Mouse (Mus musculus): ENCODE results near the gene Ralbp1. TPM values are rescaled to one million over a fixed set of nuclear protein-coding genes. Genes with fewer than 3 reads are reported as not detected.

Gene Ralbp1
- total and polyA plus RNA-seq, 2 experiments from 2014 or later: 42.0 to 50.0 TPM

DNA sequence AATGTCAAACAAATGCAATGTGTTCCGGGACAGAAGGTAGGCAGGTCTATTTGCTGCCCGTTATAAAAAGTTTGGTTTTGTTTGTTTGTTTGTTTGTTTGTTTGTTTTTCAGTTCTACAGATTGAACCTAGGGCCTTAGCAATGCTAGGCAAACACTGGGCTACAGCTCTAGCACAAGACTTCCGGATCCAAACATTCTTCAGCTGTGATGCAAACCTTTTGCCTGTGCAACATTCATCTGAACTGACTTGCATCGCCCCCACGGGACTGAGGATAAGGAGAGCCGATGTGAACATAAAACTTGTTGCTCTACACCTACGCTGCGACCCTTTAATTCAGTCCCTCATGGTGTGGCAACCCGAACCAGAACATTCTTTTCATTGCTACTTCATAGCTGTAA is 973 bp upstream of the Ralbp1 start:
- peak overlapping the region; percentile 96; the same call in 1 of the 2 replicates for H3K4me3 ChIP-seq (ENCODE audit: low read depth, low read length)
- DNase-seq (ENCODE audit: low spot score): no peak
- H3K36me3 ChIP-seq (ENCODE audit: insufficient read depth, low read length): no peaks in the 10 kb centered on the region
- peak overlapping the region; percentile 87 for H3K27ac ChIP-seq (ENCODE audit: low read depth, low read length)
- H3K4me1 ChIP-seq (ENCODE audit: insufficient read depth, low read length): peaks cover 10% of the 10 kb centered on the region; the same call in 1 of the 2 replicates
- H3K9me3 ChIP-seq (ENCODE audit: low read length): no peaks in the 10 kb centered on the region
- H3K9ac ChIP-seq (replicated peaks; ENCODE audit: low read length, poor library complexity, severe bottlenecking): peak overlapping the region; percentile 62; the same call in 1 of the 2 replicates
- H3K4me2 ChIP-seq (ENCODE audit: low read depth, low read length, poor library complexity, severe bottlenecking): peak overlapping the region; percentile 73
- ATAC-seq (ENCODE audit: low FRiP score): no peak
- WGBS: 81% methylated on average over 9 of the region's 9 CpGs
- H3K27me3 ChIP-seq (ENCODE audit: insufficient read depth, low read length): no peaks in the 10 kb centered on the region
- TF ChIP-seq CTCF (IDR thresholded peaks at IDR 0.05): no peak

DNA sequence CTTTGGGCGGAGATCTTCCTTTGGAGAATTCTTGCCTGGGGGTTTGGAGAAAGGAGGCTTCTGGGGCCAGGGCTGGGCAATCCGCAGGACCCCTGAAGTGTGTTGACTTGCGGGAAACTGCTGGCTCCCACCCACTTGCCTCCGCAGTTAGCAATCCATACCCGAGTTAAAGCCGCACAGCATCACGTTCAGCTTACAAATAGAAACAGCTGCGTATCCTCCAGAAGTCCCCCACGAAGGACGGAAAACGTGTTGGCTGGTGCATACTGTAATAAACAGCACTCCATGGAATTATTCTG is 251 bp downstream of the Ralbp1 start:
- H3K9ac ChIP-seq (replicated peaks; ENCODE audit: low read length, poor library complexity, severe bottlenecking): peak overlapping the region; percentile 62

GRCm38 (mm10) chr17:65884691-65885397 is 754 bp downstream of the Ralbp1 start:
- Histone ChIP-seq H3K27ac (ENCODE audit: low read depth, low read length) (peak overlapping the region; percentile 87), H3K4me1 (ENCODE audit: insufficient read depth, low read length) (peaks cover 10% of the 10 kb centered on the region; the same call in 1 of the 2 replicates), H3K4me3 (ENCODE audit: low read depth, low read length) (peak overlapping the region; percentile 96), H3K4me2 (ENCODE audit: low read depth, low read length, poor library complexity, severe bottlenecking) (peak overlapping the region; percentile 79), H3K9ac (replicated peaks; ENCODE audit: low read length, poor library complexity, severe bottlenecking) (peak overlapping the region; percentile 85), H3K27me3 (ENCODE audit: insufficient read depth, low read length) (no peaks in the 10 kb centered on the region), H3K9me3 (ENCODE audit: low read length) (no peaks in the 10 kb centered on the region), H3K36me3 (ENCODE audit: insufficient read depth, low read length) (no peaks in the 10 kb centered on the region)
- peak; percentile 99 for ATAC-seq (ENCODE audit: low FRiP score)
- peak; percentile 27 for TF ChIP-seq CTCF (IDR thresholded peaks at IDR 0.05)
- DNase-seq (ENCODE audit: low spot score): peak; percentile 100
- WGBS: under 1% methylated on average over 63 of the region's 67 CpGs

More for the DNA sequence above, 251 bp downstream of the Ralbp1 start:
- Histone ChIP-seq H3K4me2 (ENCODE audit: low read depth, low read length, poor library complexity, severe bottlenecking) (peak overlapping the region; percentile 73), H3K27me3 (ENCODE audit: insufficient read depth, low read length) (no peaks in the 10 kb centered on the region), H3K9me3 (ENCODE audit: low read length) (no peaks in the 10 kb centered on the region), H3K27ac (ENCODE audit: low read depth, low read length) (peak overlapping the region; percentile 87), H3K36me3 (ENCODE audit: insufficient read depth, low read length) (no peaks in the 10 kb centered on the region), H3K4me3 (ENCODE audit: low read depth, low read length) (peak overlapping the region; percentile 96), H3K4me1 (ENCODE audit: insufficient read depth, low read length) (peaks cover 10% of the 10 kb centered on the region; the same call in 1 of the 2 replicates)
- WGBS: 0% methylated on average over 11 of the region's 11 CpGs
- ATAC-seq (ENCODE audit: low FRiP score) (no peak), DNase-seq (ENCODE audit: low spot score) (no peak)
- no peak for TF ChIP-seq CTCF (IDR thresholded peaks at IDR 0.05)

DNA sequence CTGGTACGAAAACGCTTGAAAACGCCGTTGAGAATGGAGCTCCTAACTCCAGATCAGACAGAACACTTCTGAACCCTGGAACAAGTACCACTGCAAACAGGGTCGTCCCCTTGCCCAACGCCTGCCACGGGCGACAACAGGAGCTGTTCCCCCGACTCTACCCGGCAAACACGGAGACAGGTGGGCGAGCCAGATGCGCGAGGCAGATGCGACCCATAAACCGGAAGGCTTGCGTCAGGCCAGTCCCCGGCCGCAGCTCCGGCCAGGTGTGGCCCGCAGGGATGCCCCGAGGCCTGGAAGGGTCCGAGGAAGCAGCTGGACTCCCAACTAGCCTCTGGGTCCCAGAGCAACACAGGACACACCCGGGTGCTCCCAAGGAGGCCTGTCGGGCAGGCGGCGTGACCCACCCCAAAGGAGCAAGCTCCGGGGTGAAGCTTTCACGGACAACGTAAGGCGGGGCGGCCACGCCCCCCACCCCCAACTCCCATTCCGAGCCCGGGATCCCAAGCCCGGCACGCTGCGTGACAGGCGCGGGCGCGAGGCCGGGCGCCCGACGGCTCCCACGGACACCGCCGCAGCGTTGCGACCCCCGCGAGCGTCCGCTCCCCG is 1.4 kb downstream of the Ralbp1 start:
- Histone ChIP-seq H3K27me3 (ENCODE audit: insufficient read depth, low read length) (no peaks in the 10 kb centered on the region), H3K27ac (ENCODE audit: low read depth, low read length) (peak overlapping the region; percentile 87), H3K9me3 (ENCODE audit: low read length) (no peaks in the 10 kb centered on the region), H3K4me3 (ENCODE audit: low read depth, low read length) (peak overlapping the region; percentile 96), H3K4me2 (ENCODE audit: low read depth, low read length, poor library complexity, severe bottlenecking) (peak overlapping the region; percentile 79), H3K9ac (replicated peaks; ENCODE audit: low read length, poor library complexity, severe bottlenecking) (peak overlapping the region; percentile 85), H3K4me1 (ENCODE audit: insufficient read depth, low read length) (peaks cover 10% of the 10 kb centered on the region; the same call in 1 of the 2 replicates), H3K36me3 (ENCODE audit: insufficient read depth, low read length) (no peaks in the 10 kb centered on the region)
- DNase-seq (ENCODE audit: low spot score): peak; percentile 43
- WGBS: under 1% methylated on average over 47 of the region's 56 CpGs
- no peak for TF ChIP-seq CTCF (IDR thresholded peaks at IDR 0.05)
- ATAC-seq (ENCODE audit: low FRiP score): peak; percentile 21

DNA sequence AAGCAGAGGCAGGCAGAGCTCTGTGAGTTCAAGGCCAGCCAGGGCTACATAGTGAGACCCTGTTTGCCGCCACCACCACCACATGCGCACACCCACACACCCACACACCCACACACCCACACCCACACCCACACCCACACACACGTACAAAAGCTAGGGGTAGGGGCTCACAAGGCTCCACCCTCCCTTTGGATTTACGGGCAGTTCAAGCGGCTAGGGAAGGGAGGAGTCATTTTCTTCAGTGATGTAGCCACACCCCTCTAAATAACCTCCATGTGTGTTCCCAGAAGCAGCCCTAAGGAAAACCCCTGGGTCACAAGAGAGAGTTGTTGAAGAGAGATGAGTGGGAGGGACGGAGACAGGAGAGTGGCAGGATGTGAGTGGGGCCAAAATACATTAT is 8.6 kb downstream of the Ralbp1 start:
- TF ChIP-seq CTCF (IDR thresholded peaks at IDR 0.05): no peak
- Histone ChIP-seq H3K36me3 (ENCODE audit: insufficient read depth, low read length) (no peaks in the 10 kb centered on the region), H3K27me3 (ENCODE audit: insufficient read depth, low read length) (no peaks in the 10 kb centered on the region), H3K4me2 (ENCODE audit: low read depth, low read length, poor library complexity, severe bottlenecking) (no peak overlapping the region), H3K9ac (replicated peaks; ENCODE audit: low read length, poor library complexity, severe bottlenecking) (no peak overlapping the region), H3K9me3 (ENCODE audit: low read length) (no peaks in the 10 kb centered on the region), H3K4me3 (ENCODE audit: low read depth, low read length) (no peak overlapping the region), H3K27ac (ENCODE audit: low read depth, low read length) (no peak overlapping the region), H3K4me1 (ENCODE audit: insufficient read depth, low read length) (peaks cover 5% of the 10 kb centered on the region)
- DNase-seq (ENCODE audit: low spot score): no peak
- no peak for ATAC-seq (ENCODE audit: low FRiP score)
- 76% methylated on average over 6 of the region's 6 CpGs for WGBS

DNA sequence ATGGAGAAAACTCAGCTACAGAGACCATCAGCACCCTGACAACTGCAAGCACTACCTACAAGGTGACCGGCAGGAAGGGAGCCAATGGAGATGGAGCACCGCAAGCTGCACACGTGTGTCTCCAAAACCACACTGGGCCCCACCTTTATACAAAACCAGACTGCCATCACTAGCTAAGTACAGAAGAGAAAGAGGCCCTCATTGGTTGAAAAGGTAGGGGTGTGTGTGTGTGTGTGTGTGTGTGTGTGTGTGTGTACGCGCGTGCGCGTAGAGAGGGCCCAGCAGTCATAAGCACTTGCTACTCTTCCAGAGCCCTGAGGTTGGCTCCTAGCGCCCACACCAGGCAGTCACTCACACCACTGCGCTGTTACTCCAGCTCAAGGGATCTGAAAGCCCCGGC is 11.8 kb downstream of the Ralbp1 start:
- DNase-seq (ENCODE audit: low spot score): no peak
- ATAC-seq (ENCODE audit: low FRiP score): peak; percentile 18; the same call in 1 of the 2 replicates
- H3K27ac ChIP-seq (ENCODE audit: low read depth, low read length): no peak overlapping the region
- H3K9me3 ChIP-seq (ENCODE audit: low read length): no peaks in the 10 kb centered on the region
- no peak overlapping the region for H3K4me3 ChIP-seq (ENCODE audit: low read depth, low read length)
- H3K36me3 ChIP-seq (ENCODE audit: insufficient read depth, low read length): no peaks in the 10 kb centered on the region
- H3K9ac ChIP-seq (replicated peaks; ENCODE audit: low read length, poor library complexity, severe bottlenecking): no peak overlapping the region
- H3K27me3 ChIP-seq (ENCODE audit: insufficient read depth, low read length): no peaks in the 10 kb centered on the region
- WGBS: 91% methylated on average over 11 of the region's 11 CpGs
- peaks cover 5% of the 10 kb centered on the region for H3K4me1 ChIP-seq (ENCODE audit: insufficient read depth, low read length)
- no peak overlapping the region for H3K4me2 ChIP-seq (ENCODE audit: low read depth, low read length, poor library complexity, severe bottlenecking)
- no peak for TF ChIP-seq CTCF (IDR thresholded peaks at IDR 0.05)
